Comparison of ENCODE assay signal across 24 mouse cellular contexts in genomic region chr4:125606147-125606546, GRCm38 (mm10).
"Had no signal": no experiment of that assay in that cellular context is flagged by ENCODE, and none has a peak within 500 bp of the region (broad histone marks: within the 10 kb centered on the region; RNA-seq: fewer than 3 reads in every experiment).

No protein-coding gene starts in this region.

- H3K9ac ChIP-seq: heart, embryonic 12.5 days; hindbrain, embryonic 13.5 days; hindbrain, embryonic 15.5 days; kidney, embryonic 15.5 days; limb, embryonic 12.5 days; liver, embryonic 13.5 days; liver, embryonic 15.5 days had no signal

- H3K4me2 ChIP-seq: heart, embryonic 12.5 days; hindbrain, embryonic 13.5 days; hindbrain, embryonic 15.5 days; kidney, embryonic 15.5 days; limb, embryonic 12.5 days; liver, embryonic 11.5 days; liver, embryonic 13.5 days; liver, embryonic 15.5 days had no signal

- DNase-seq: gastrocnemius, postnatal 14 days; gastrocnemius, postnatal 36 days; heart, adult 2 months; heart, postnatal 10 days; kidney, adult 11 months; kidney, adult 2 months; kidney, adult 9 months; kidney, postnatal 14 days; kidney, postnatal 36 days; layer of hippocampus, adult 9-11 months; layer of hippocampus, postnatal 36 days; liver; liver, embryonic 13.5 days had no signal

- H3K36me3 ChIP-seq: heart, embryonic 12.5 days; hindbrain, embryonic 13.5 days; hindbrain, embryonic 15.5 days; kidney, embryonic 15.5 days; limb, embryonic 10.5 days; limb, embryonic 12.5 days; liver, embryonic 13.5 days; liver, embryonic 15.5 days had no signal

- H3K4me3 ChIP-seq: heart, adult 2 months; heart, embryonic 12.5 days; hindbrain, embryonic 13.5 days; hindbrain, embryonic 15.5 days; kidney, embryonic 15.5 days; limb, embryonic 10.5 days; limb, embryonic 12.5 days; liver, embryonic 13.5 days; liver, embryonic 15.5 days had no signal

- H3K4me1 ChIP-seq: heart, embryonic 12.5 days; kidney, embryonic 15.5 days; liver, embryonic 13.5 days; liver, embryonic 15.5 days had no signal

- H3K27me3 ChIP-seq: hindbrain, embryonic 15.5 days; liver, embryonic 13.5 days; liver, embryonic 15.5 days had no signal

- H3K27ac ChIP-seq: heart, adult 2 months; hindbrain, embryonic 13.5 days; hindbrain, embryonic 15.5 days; hindbrain, postnatal 0 days; kidney, embryonic 15.5 days; kidney, postnatal 0 days; limb, embryonic 10.5 days; limb, embryonic 12.5 days; liver, embryonic 13.5 days; liver, embryonic 15.5 days had no signal

- H3K9me3 ChIP-seq: heart, embryonic 12.5 days; hindbrain, embryonic 13.5 days; hindbrain, embryonic 15.5 days; kidney, embryonic 15.5 days; limb, embryonic 10.5 days; limb, embryonic 12.5 days; liver, embryonic 13.5 days; liver, embryonic 15.5 days had no signal

- ATAC-seq: hindbrain, postnatal 0 days; intestine, embryonic 16.5 days had no signal
